8 mouse cellular contexts compared by ENCODE assay signal in genomic region chr3:84478896-84479292, GRCm38 (mm10). TPM values are rescaled to one million over a fixed set of nuclear protein-coding genes. Genes with fewer than 3 reads are reported as not detected.
A peak's percentile ranks its signal among the peaks of the same experiment; 100 is the strongest.
DNase-seq lines count a peak whose midpoint lies in the region; ATAC-seq and TF ChIP-seq lines count a peak whose summit lies in the region.

No protein-coding gene starts in this region.

- H3K36me3 ChIP-seq in ES-Bruce4 (ENCODE audit: control insufficient read depth, insufficient read depth, low read length, poor library complexity, severe bottlenecking) = no peaks in the 10 kb centered on the region
- no peaks in the 10 kb centered on the region for H3K36me3 ChIP-seq in forebrain, embryonic 15.5 days
- H3K36me3 ChIP-seq in liver, embryonic 14.5 days (replicated peaks; ENCODE audit: control insufficient read depth, insufficient read depth, low read depth) = peaks cover 14% of the 10 kb centered on the region

- TF ChIP-seq CTCF in gastrocnemius, adult 2 months (IDR thresholded peaks at IDR 0.05) = no peak
- TF ChIP-seq CTCF in ES-Bruce4 (IDR thresholded peaks at IDR 0.05; ENCODE audit: low read depth, low read length) = no peak
- TF ChIP-seq CTCF in liver, embryonic 14.5 days (IDR thresholded peaks at IDR 0.05; ENCODE audit: low read depth) = no peak

- peaks cover 13% of the 10 kb centered on the region for H3K27me3 ChIP-seq in ES-Bruce4 (ENCODE audit: control insufficient read depth, insufficient read depth, low read length, poor library complexity, severe bottlenecking)
- peaks cover 27% of the 10 kb centered on the region; the same call in 1 of the 2 replicates for H3K27me3 ChIP-seq in forebrain, embryonic 15.5 days
- peaks cover 18% of the 10 kb centered on the region for H3K27me3 ChIP-seq in liver, embryonic 14.5 days (ENCODE audit: control insufficient read depth, insufficient read depth, low read length)

- no peak for DNase-seq in gastrocnemius, adult 2 months
- no peak for DNase-seq in gastrocnemius, postnatal 14 days
- DNase-seq in liver, embryonic 14.5 days (ENCODE audit: low read depth in 3 of 3, low spot score in 3 of 3) = peak; percentile 69 to 76 (median 75)
- DNase-seq in left cerebral cortex, postnatal 14 days (ENCODE audit: low spot score in 2 of 2) = no peak
- no peak for DNase-seq in adrenal gland, adult 18-20 months (ENCODE audit: low spot score in 2 of 2)

- intact Hi-C loops in gastrocnemius, adult 2 months (cut with DNase I) = no loop called here
- intact Hi-C loops in gastrocnemius, postnatal 14 days (cut with DNase I; ENCODE audit: low total_unique reads) = no loop called here
- intact Hi-C loops in left cerebral cortex, postnatal 14 days (cut with DNase I) = no loop called here

- H3K4me1 ChIP-seq in ES-Bruce4 (ENCODE audit: control insufficient read depth, insufficient read depth, low read length) = no peaks in the 10 kb centered on the region
- H3K4me1 ChIP-seq in forebrain, embryonic 15.5 days = peaks cover 20% of the 10 kb centered on the region
- peaks cover 37 to 39% of the 10 kb centered on the region in 2 experiments for H3K4me1 ChIP-seq in liver, embryonic 14.5 days (replicated peaks; ENCODE audit: control insufficient read depth in 2 of 2, insufficient read depth in 2 of 2, low read length in 1 of 2)

- TF ChIP-seq POLR2A in ES-Bruce4 (IDR thresholded peaks at IDR 0.05; ENCODE audit: insufficient read depth, low read length) = no peak

- H3K9ac ChIP-seq in ES-Bruce4 (ENCODE audit: low read depth, poor library complexity, severe bottlenecking) = peak overlapping the region; percentile 57
- H3K9ac ChIP-seq in forebrain, embryonic 15.5 days (replicated peaks) = peak overlapping the region; percentile 57
- H3K9ac ChIP-seq in liver, embryonic 14.5 days (replicated peaks) = peak overlapping the region; percentile 75

- peak overlapping the region; percentile 84 for H3K4me3 ChIP-seq in gastrocnemius, adult 2 months
- H3K4me3 ChIP-seq in ES-Bruce4 (ENCODE audit: low read depth, low read length) = peak overlapping the region; percentile 92
- peak overlapping the region; percentile 59 for H3K4me3 ChIP-seq in forebrain, embryonic 15.5 days
- peak overlapping the region; percentile 73 to 91 for H3K4me3 ChIP-seq in liver, embryonic 14.5 days (ENCODE audit: insufficient read depth in 1 of 2, low read depth in 2 of 2, low read length in 2 of 2)

- ATAC-seq in forebrain, embryonic 15.5 days (replicated peaks) = no peak
- peak; percentile 73 for ATAC-seq in liver, embryonic 14.5 days (ENCODE audit: insufficient read depth)
- ATAC-seq in frontal cortex, adult (ENCODE audit: low TSS enrichment) = no peak

- no peak for TF ChIP-seq EP300 in ES-Bruce4 (IDR thresholded peaks at IDR 0.05; ENCODE audit: insufficient read depth, low read depth, low read length)
- TF ChIP-seq EP300 in liver, embryonic 14.5 days (IDR thresholded peaks at IDR 0.05; ENCODE audit: low read depth) = peak; percentile 72

- 2% methylated on average over 12 of the region's 12 CpGs for WGBS in forebrain, embryonic 15.5 days
- 5% methylated on average over 12 of the region's 12 CpGs for WGBS in liver, embryonic 14.5 days (ENCODE audit: insufficient replicate concordance)

- H3K27ac ChIP-seq in gastrocnemius, adult 2 months = no peak overlapping the region
- H3K27ac ChIP-seq in ES-Bruce4 (ENCODE audit: insufficient read depth, low read length) = no peak overlapping the region
- H3K27ac ChIP-seq in forebrain, embryonic 15.5 days (replicated peaks) = no peak overlapping the region
- peak overlapping the region; percentile 94 for H3K27ac ChIP-seq in liver, embryonic 14.5 days

- H3K4me2 ChIP-seq in forebrain, embryonic 15.5 days (replicated peaks) = peak overlapping the region; percentile 95
- peak overlapping the region; percentile 87 for H3K4me2 ChIP-seq in liver, embryonic 14.5 days (ENCODE audit: low read depth)

- H3K9me3 ChIP-seq in ES-Bruce4 (replicated peaks; ENCODE audit: control insufficient read depth, insufficient read depth, low read length, poor library complexity, severe bottlenecking) = no peaks in the 10 kb centered on the region
- no peaks in the 10 kb centered on the region for H3K9me3 ChIP-seq in forebrain, embryonic 15.5 days
- H3K9me3 ChIP-seq in liver, embryonic 14.5 days (ENCODE audit: control insufficient read depth, low read length) = no peaks in the 10 kb centered on the region

RNA-seq across cellular contexts. Expression of gene Fhdc1, which starts 1.3 kb away (rescaled TPM):
- total RNA-seq in gastrocnemius, adult 2 months (2021) = under 1 TPM; 0.14 to 0.15 TPM
- under 1 TPM; 0.24 to 0.55 TPM for total RNA-seq in gastrocnemius, postnatal 14 days (2021)
- 1.8 and 3.4 TPM in 2 replicates for polyA plus RNA-seq in ES-Bruce4 (2011; ENCODE audit: insufficient read depth, insufficient read length, low read depth, missing spikeins)
- 1.6 and 1.7 TPM in 2 replicates for polyA plus RNA-seq in forebrain, embryonic 15.5 days (2015; fragmentation: Nextera tagmentation; extraction: Ambion mirVana)
- 15.1 and 15.9 TPM in 2 replicates for polyA plus RNA-seq in liver, embryonic 14.5 days (2012; rRNA removed)
- 28.0 and 29.2 TPM in 2 replicates for polyA plus RNA-seq in liver, embryonic 14.5 days (2014; fragmentation: Nextera tagmentation; extraction: Ambion mirVana)
- total RNA-seq in left cerebral cortex, postnatal 14 days (2021) = 1 to 10 TPM; 2.2 to 2.4 TPM
- 1 to 10 TPM; 3.6 to 4.6 TPM for total RNA-seq in adrenal gland, adult 18-20 months (2021)

Comparison
In these comparisons a context has a peak if more than half of its experiments do, and no peak if none do; other contexts are left out.
1. DNase-seq: peak in liver, embryonic 14.5 days (3 of 3); none in gastrocnemius, adult 2 months (single experiment), gastrocnemius, postnatal 14 days (single experiment), left cerebral cortex, postnatal 14 days (0 of 2) and adrenal gland, adult 18-20 months (0 of 2).
2. Peak in every context shown above with its lines, with median percentiles within 50 percentile points of each other: H3K4me3 ChIP-seq and H3K9ac ChIP-seq.